27 mouse cellular contexts compared by ENCODE assay signal in the genomic region with DNA sequence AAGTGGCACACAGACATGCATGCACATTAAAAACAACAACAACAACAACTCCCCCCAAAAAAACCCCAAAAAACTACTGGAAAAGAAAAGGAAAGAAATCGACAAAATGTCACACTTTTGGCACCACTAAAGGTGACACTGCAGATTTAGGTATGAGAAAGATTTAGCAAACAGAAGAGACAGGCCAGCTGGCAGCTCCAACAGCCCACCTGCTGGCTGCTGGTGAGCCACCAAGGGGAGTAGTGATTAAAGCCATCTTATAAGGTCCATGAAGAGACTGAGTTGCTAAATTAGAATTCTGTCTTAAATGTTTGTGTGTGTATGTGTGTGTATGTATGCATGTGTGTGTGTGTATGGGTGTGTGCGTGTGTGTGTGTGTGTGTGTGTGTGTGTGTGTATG. TPM values are rescaled to one million over a fixed set of nuclear protein-coding genes. Genes with fewer than 3 reads are reported as not detected.
"Had no signal": no experiment of that assay in that cellular context is flagged by ENCODE, and none has a peak within 500 bp of the region (broad histone marks: within the 10 kb centered on the region; RNA-seq: fewer than 3 reads in every experiment).

No protein-coding gene starts in this region.

- H3K27me3 ChIP-seq: heart, embryonic 12.5 days; hindbrain, embryonic 12.5 days; intestine, embryonic 15.5 days had no signal

- H3K9me3 ChIP-seq: heart, embryonic 10.5 days; heart, embryonic 12.5 days; hindbrain, embryonic 10.5 days; hindbrain, embryonic 12.5 days; intestine, embryonic 15.5 days; limb, embryonic 10.5 days; limb, embryonic 12.5 days; liver, embryonic 13.5 days; liver, embryonic 15.5 days had no signal

- ATAC-seq: hindbrain, embryonic 16.5 days; inflammation-experienced regulatory T-cells, adult 6 months; intestine, embryonic 15.5 days; intestine, postnatal 0 days; liver, postnatal 0 days had no signal

- H3K36me3 ChIP-seq: heart, embryonic 10.5 days; heart, embryonic 12.5 days; hindbrain, embryonic 10.5 days; hindbrain, embryonic 12.5 days; intestine, embryonic 15.5 days; limb, embryonic 10.5 days; limb, embryonic 12.5 days; liver, embryonic 13.5 days; liver, embryonic 15.5 days had no signal

- H3K4me2 ChIP-seq: heart, embryonic 12.5 days; hindbrain, embryonic 12.5 days; hindbrain, embryonic 14.5 days; intestine, embryonic 15.5 days; limb, embryonic 12.5 days; liver, embryonic 11.5 days; liver, embryonic 13.5 days; liver, embryonic 15.5 days had no signal

- DNase-seq: gastrocnemius, postnatal 25 days; heart, adult 18-20 months; heart, postnatal 10 days; heart, postnatal 4 days; kidney, adult 18-20 months; kidney, adult 8-10 months; kidney, postnatal 10 days; kidney, postnatal 25 days; kidney, postnatal 4 days; liver; liver, embryonic 13.5 days; liver, postnatal 0 days had no signal

- H3K9ac ChIP-seq: heart, embryonic 12.5 days; hindbrain, embryonic 12.5 days; hindbrain, embryonic 14.5 days; intestine, embryonic 15.5 days; limb, embryonic 12.5 days; liver, embryonic 13.5 days; liver, embryonic 15.5 days; liver, postnatal 0 days had no signal

- H3K27ac ChIP-seq: hindbrain, embryonic 10.5 days; hindbrain, embryonic 12.5 days; hindbrain, embryonic 14.5 days; intestine, embryonic 15.5 days; layer of hippocampus, adult 2 months; left cerebral cortex, adult 2 months; limb, embryonic 10.5 days; limb, embryonic 12.5 days; liver, embryonic 13.5 days; liver, embryonic 15.5 days had no signal

- H3K4me3 ChIP-seq: heart, embryonic 10.5 days; heart, embryonic 12.5 days; hindbrain, embryonic 10.5 days; hindbrain, embryonic 12.5 days; intestine, embryonic 15.5 days; layer of hippocampus, adult 2 months; left cerebral cortex, adult 2 months; limb, embryonic 10.5 days; limb, embryonic 12.5 days; liver, embryonic 13.5 days; liver, embryonic 15.5 days had no signal

RNA-seq across cellular contexts. Expression of a gene that starts 5.1 kb away (rescaled TPM):
- polyA plus RNA-seq: inflammation-experienced regulatory T-cells, adult 6 months had no signal
